Mouse (Mus musculus) hindbrain, postnatal 0 days (tissue): ENCODE results near the gene Arhgap19. TPM values are rescaled to one million over a fixed set of nuclear protein-coding genes. Genes with fewer than 3 reads are reported as not detected.

Experiments used
- ATAC-seq: fragments of 200-750 bp; cut with Nextera tagmentation; 2 replicates; pipeline ENCODE4 v1.8.0; 2017; ENCODE audit warnings: mild to moderate bottlenecking, moderate TSS enrichment, moderate library complexity
- DNase-seq: peaks from one replicate; pipeline ENCODE4 v3.0.0-alpha.2; 2015; ENCODE audit warnings: low spot score
- H3K27ac ChIP-seq: fragments of 300-500 bp; sonication (generic); 2 replicates; pipeline ENCODE4 v1.5.1; 2014; ENCODE audit warnings: mild to moderate bottlenecking
- H3K27me3 ChIP-seq: fragments of 300-500 bp; sonication (generic); 2 replicates; pipeline ENCODE4 v1.6.1; 2014; ENCODE audit warnings: low read length, mixed read lengths; ENCODE audit not compliant: insufficient read depth
- H3K36me3 ChIP-seq: fragments of 300-500 bp; sonication (generic); 2 replicates; pipeline ENCODE4 v1.6.1; 2014; ENCODE audit warnings: low read length, mixed read lengths; ENCODE audit not compliant: insufficient read depth
- H3K4me1 ChIP-seq: fragments of 300-500 bp; sonication (generic); 2 replicates; pipeline ENCODE4 v1.6.1; 2014; ENCODE audit warnings: antibody characterized with exemption, low read length, mixed read lengths; ENCODE audit not compliant: insufficient read depth
- H3K4me2 ChIP-seq: fragments of 300-500 bp; sonication (generic); 2 replicates; pipeline ENCODE4 v1.6.1; 2014; ENCODE audit warnings: low read depth, mild to moderate bottlenecking, low read length, moderate library complexity, mixed read lengths
- H3K4me3 ChIP-seq: fragments of 300-500 bp; sonication (generic); 2 replicates; pipeline ENCODE4 v1.5.1; 2014; ENCODE audit warnings: low read length
- H3K9ac ChIP-seq: fragments of 300-500 bp; sonication (generic); replicated peaks from 2 replicates; pipeline ENCODE4 v1.6.1; 2014; ENCODE audit warnings: mild to moderate bottlenecking, low read length, moderate library complexity, mixed read lengths
- H3K9me3 ChIP-seq: fragments of 300-500 bp; sonication (generic); 2 replicates; pipeline ENCODE4 v1.6.1; 2016; ENCODE audit warnings: low read length, mixed read lengths
- CTCF ChIP-seq: IDR thresholded peaks from 2 replicates; pipeline ENCODE4 v1.5.1; 2016; ENCODE audit warnings: antibody characterized with exemption, control low read depth, low read depth
- WGBS: fragments of 180-500 bp; shearing (Covaris S2); extraction: QIAGEN DNeasy Blood & Tissue Kit; methylation state at CpG from one replicate; pipeline ENCODE4 v1.1.7; 2014; 5-methylcytosine and 5-hydroxymethylcytosine counted together
- polyA plus RNA-seq: library from polyadenylated mRNA; unstranded; fragments of >200 nt; fragmentation: Nextera tagmentation; extraction: Ambion mirVana; gene quantifications from 2 replicates; pipeline ENCODE4 v1.2.1, GENCODE M21; 2015
- total RNA-seq: library from RNA; depleted of rRNA; stranded (reverse); fragments of >200 nt; gene quantifications from 2 replicates; pipeline ENCODE4 v1.2.3, GENCODE M21; 2014

Arhgap19 gene
- total and polyA plus RNA-seq, 2 experiments from 2014 or later, result 3.9 to 5.5 TPM

DNA sequence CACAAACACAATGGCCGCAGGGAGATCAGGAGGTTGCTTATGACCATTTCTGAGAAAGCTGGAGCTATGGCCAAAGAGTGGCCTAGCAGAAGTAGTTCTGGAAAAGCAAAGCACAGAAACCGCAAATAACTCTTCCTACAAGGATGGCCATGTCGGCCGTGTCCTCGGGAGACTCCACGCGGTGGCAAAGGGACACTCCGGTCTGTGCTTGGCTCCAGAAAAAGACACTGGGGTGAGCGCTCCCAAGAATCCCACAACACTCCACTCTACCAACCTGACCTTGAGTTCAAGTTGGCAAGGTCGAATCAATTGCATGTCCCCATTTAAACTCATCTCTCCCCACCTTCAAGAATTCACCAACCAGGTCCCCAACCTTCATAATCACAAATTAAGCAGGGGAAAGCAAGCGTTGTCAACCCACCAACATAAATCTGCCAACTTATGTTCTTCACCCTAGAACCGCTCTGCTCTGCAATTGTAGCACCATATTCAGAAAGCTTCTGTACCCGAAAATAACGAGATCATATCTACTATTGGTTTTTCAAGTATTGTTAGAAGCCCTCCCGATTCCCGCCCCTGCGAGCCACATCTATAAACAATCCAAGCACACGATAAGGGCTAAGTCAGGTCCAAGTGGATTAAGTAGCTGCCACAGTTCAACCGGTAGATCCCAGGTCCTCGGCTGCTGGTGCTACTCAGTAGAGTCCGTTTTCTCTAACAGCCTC lies 44.7 kb upstream of the Arhgap19 start:
- peak overlapping the region; percentile 93 for H3K27ac ChIP-seq
- no peaks in the 10 kb centered on the region for H3K4me1 ChIP-seq
- peak overlapping the region; percentile 75 for H3K4me3 ChIP-seq
- no peaks in the 10 kb centered on the region for H3K36me3 ChIP-seq
- peak overlapping the region; percentile 80 for H3K9ac ChIP-seq
- TF ChIP-seq CTCF, result peak; percentile 22; the same call in 1 of the 2 replicates
- H3K27me3 ChIP-seq, result no peaks in the 10 kb centered on the region
- 9% methylated on average over 21 of the region's 21 CpGs for WGBS
- ATAC-seq, result no peak
- no peaks in the 10 kb centered on the region for H3K9me3 ChIP-seq
- peak; percentile 43 for DNase-seq
- H3K4me2 ChIP-seq, result peak overlapping the region; percentile 94

DNA sequence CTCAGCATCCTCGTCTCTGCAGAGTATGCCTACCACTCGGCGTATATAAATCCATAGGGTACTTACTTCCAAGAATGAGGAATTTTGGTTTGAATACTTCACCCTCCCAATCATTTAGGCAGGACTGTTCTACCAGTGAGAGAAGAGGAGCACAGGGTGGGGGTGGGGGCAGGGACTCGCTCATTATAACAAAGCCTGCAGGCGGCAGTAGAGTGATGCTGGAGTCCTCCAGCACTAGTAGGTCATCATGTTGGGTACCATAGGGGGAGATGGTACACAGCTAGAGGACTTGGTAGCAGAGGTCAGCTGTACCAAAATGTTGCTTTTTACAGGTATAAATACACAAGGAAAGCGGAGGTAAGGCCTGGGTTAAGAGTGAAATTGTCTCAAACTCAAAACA lies 42.5 kb upstream of the Arhgap19 start:
- TF ChIP-seq CTCF, result peak; percentile 19; the same call in 1 of the 2 replicates
- H3K4me2 ChIP-seq, result no peak overlapping the region
- 83% methylated on average over 6 of the region's 6 CpGs for WGBS
- no peak for DNase-seq
- H3K36me3 ChIP-seq, result no peaks in the 10 kb centered on the region
- no peaks in the 10 kb centered on the region for H3K4me1 ChIP-seq
- H3K27me3 ChIP-seq, result no peaks in the 10 kb centered on the region
- no peak overlapping the region for H3K9ac ChIP-seq
- no peak overlapping the region for H3K4me3 ChIP-seq
- H3K9me3 ChIP-seq, result no peaks in the 10 kb centered on the region
- no peak overlapping the region for H3K27ac ChIP-seq
- ATAC-seq, result no peak

DNA sequence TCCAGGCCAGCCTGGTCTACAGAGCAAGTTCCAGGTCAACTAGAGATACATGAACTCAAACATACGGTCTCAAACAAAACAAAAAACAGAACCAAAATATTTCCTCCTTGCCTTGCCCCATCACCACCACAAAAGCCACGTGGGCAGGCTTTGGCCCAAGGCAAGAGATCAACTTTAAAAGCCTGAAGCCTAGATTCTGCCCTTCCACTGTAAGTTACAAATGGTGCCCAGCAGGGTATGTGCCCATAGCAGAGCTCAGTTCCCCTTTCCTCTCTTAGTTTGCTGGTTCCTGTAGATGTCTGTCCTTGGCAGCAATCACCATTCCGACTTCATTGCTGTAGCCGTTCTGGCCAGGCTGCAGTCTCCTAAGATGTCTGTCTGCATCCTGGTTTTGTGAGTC lies 40.9 kb upstream of the Arhgap19 start:
- DNase-seq (no peak), ATAC-seq (no peak)
- Histone ChIP-seq H3K4me3 (no peak overlapping the region), H3K9me3 (no peaks in the 10 kb centered on the region), H3K27me3 (no peaks in the 10 kb centered on the region), H3K4me1 (no peaks in the 10 kb centered on the region), H3K36me3 (no peaks in the 10 kb centered on the region), H3K27ac (no peak overlapping the region), H3K4me2 (no peak overlapping the region), H3K9ac (no peak overlapping the region)
- no peak for TF ChIP-seq CTCF
- WGBS, result 83% methylated on average over 4 of the region's 4 CpGs

DNA sequence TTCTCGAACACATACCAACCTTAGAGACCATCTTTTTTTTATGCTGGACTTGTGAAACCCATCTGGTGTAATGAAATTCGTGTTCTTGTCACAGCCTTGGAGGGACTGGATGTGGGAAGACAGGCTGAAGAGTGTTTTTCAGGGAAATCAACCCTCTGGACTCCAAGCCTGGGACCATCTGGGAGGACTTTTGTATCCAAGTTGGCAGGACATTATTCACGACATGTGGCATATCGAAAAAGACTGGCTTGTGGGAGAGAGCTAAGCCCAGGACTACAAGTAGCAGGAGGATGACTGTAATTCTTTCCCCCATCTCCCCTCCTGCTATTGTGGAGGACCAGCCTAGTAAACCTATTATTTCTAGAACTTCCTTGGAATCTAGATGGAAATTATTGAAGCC lies 40.3 kb upstream of the Arhgap19 start:
- Histone ChIP-seq H3K27ac (no peak overlapping the region), H3K9ac (no peak overlapping the region), H3K4me2 (no peak overlapping the region), H3K4me1 (no peaks in the 10 kb centered on the region), H3K36me3 (no peaks in the 10 kb centered on the region), H3K9me3 (no peaks in the 10 kb centered on the region), H3K27me3 (no peaks in the 10 kb centered on the region), H3K4me3 (no peak overlapping the region)
- ATAC-seq, result no peak
- 65% methylated on average over 4 of the region's 4 CpGs for WGBS
- DNase-seq, result no peak
- no peak for TF ChIP-seq CTCF

DNA sequence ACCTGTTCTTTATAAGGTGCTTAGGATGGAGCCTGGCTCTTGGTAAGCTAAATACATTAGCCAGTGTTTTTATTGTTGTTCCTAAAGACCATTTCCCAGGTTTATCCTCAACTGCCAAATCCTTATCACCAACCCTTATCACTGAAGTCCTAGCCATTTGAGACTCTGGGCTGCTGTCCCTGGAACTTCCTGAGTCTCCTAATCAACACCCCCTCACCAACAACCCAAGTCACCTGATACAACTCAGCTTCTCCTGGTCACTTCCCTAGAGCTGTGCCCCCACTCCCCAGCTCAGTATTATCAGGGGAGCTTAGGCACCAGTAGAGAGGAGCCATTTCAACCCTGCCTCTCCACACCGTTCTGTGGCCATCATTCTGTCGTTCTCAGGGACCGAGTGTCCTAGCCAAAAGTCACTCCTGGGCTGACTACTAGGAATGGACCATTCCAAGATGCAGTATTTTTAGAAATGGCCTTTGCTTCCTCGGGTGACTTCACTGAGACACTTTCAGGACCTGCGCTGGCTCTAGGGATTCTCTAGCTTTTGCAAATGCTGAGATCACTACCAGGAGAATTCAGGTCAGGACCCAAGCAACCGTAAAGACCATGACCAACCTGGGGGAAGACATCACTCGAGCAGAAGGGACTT lies 39.4 kb upstream of the Arhgap19 start:
- 77% methylated on average over 7 of the region's 7 CpGs for WGBS
- Histone ChIP-seq H3K36me3 (no peaks in the 10 kb centered on the region), H3K4me3 (no peak overlapping the region), H3K4me2 (no peak overlapping the region), H3K9ac (no peak overlapping the region), H3K27ac (no peak overlapping the region), H3K9me3 (no peaks in the 10 kb centered on the region), H3K4me1 (no peaks in the 10 kb centered on the region), H3K27me3 (no peaks in the 10 kb centered on the region)
- no peak for TF ChIP-seq CTCF
- no peak for DNase-seq
- ATAC-seq, result no peak

DNA sequence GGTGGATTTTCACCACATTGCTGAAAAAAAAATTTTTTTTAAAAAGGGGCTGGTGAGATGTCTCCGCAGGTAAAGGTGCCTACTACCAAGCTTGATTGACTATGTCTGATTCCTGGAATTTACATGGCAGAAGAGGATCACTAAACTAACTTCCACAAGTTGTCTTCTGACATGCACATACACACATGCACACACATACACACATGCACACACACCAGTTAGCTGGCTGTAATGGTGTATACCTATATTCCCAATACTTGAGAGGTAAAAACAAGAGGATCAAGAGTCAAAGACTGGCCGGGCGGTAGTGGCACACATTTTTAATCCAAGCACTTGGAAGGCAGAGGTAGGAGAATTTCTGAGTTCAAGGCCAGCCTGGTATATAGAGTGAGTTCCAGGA lies 37.8 kb upstream of the Arhgap19 start:
- H3K4me1 ChIP-seq, result no peaks in the 10 kb centered on the region
- no peak overlapping the region for H3K4me3 ChIP-seq
- ATAC-seq (no peak), DNase-seq (no peak)
- H3K9me3 ChIP-seq, result no peaks in the 10 kb centered on the region
- no peak overlapping the region for H3K27ac ChIP-seq
- WGBS, result 97% methylated on average over 3 of the region's 3 CpGs
- TF ChIP-seq CTCF, result no peak
- H3K36me3 ChIP-seq, result no peaks in the 10 kb centered on the region
- no peak overlapping the region for H3K9ac ChIP-seq
- H3K27me3 ChIP-seq, result no peaks in the 10 kb centered on the region
- H3K4me2 ChIP-seq, result no peak overlapping the region

DNA sequence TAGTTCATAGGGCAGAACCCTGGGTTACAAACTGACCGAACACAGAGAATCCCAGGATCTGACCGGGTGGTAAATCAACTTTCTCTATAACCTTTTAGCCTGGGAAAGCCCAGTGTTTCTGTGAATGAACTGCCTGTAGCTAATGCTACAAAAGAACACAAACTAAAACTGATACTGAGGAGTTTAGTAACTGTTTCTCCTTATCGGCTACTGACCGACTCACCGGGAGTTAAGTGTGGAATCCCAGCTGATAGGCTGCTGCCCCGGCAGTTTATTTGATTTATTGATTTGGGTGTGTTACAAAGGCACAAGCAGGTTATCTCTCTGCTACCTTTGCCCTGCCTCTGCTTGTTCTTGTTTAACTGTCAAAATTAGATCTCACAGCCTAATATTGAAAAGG lies 37.0 kb upstream of the Arhgap19 start:
- no peak overlapping the region for H3K4me3 ChIP-seq
- no peak overlapping the region for H3K9ac ChIP-seq
- DNase-seq (no peak), ATAC-seq (no peak)
- WGBS, result 81% methylated on average over 6 of the region's 6 CpGs
- H3K27me3 ChIP-seq, result no peaks in the 10 kb centered on the region
- H3K9me3 ChIP-seq, result no peaks in the 10 kb centered on the region
- no peak for TF ChIP-seq CTCF
- H3K4me1 ChIP-seq, result no peaks in the 10 kb centered on the region
- H3K4me2 ChIP-seq, result no peak overlapping the region
- no peak overlapping the region for H3K27ac ChIP-seq
- H3K36me3 ChIP-seq, result no peaks in the 10 kb centered on the region
